Mouse (Mus musculus): ENCODE data around the gene Cep57l1.
"Not testable (repeated sequence)": the region's sequence is repeated elsewhere in the genome, so short reads cannot be mapped to it uniquely, and the experiment has no call there.

Cep57l1 gene

GRCm38 (mm10) chr10:41809771-41810563 is at the start of gene Cep57l1, which contains the start of gene Sesn1:
Gene Cep57l1 (minus strand): TSS chr10:41809871.
Gene Sesn1 (plus strand): TSS chr10:41809935.
- in situ Hi-C loops (cut with MboI; ENCODE audit: low sequenced_read_pairs), result no loop called here

GRCm38 (mm10) chr10:41848721-41849120 is 39.0 kb upstream of the Cep57l1 start:
- in situ Hi-C loops (cut with MboI; ENCODE audit: low sequenced_read_pairs), result no loop called here

- in situ Hi-C loops (cut with MboI; ENCODE audit: low sequenced_read_pairs), result no loop called here
Observed at GRCm38 (mm10) chr10:41847737-41848136, 38.1 kb upstream of the Cep57l1 start.

- in situ Hi-C loops (cut with MboI; ENCODE audit: low sequenced_read_pairs), result loop anchor here (10.0 kb wide), 1 partner anchor 136 kb away; no protein-coding TSS in a partner anchor
Observed at GRCm38 (mm10) chr10:41838911-41839310, 29.2 kb upstream of the Cep57l1 start.

- in situ Hi-C loops (cut with MboI; ENCODE audit: low sequenced_read_pairs), result loop anchor here (10.0 kb wide), 1 partner anchor 141 kb away; no protein-coding TSS in a partner anchor
Observed at GRCm38 (mm10) chr10:41834131-41834530, 24.5 kb upstream of the Cep57l1 start.

- in situ Hi-C loops (cut with MboI; ENCODE audit: low sequenced_read_pairs), result loop anchor here (10.0 kb wide), 1 partner anchor 143 kb away; no protein-coding TSS in a partner anchor
Observed at GRCm38 (mm10) chr10:41832191-41832590, 22.5 kb upstream of the Cep57l1 start.

- in situ Hi-C loops (cut with MboI; ENCODE audit: low sequenced_read_pairs), result loop anchor here (10.0 kb wide), 1 partner anchor 144 kb away; no protein-coding TSS in a partner anchor
Observed at GRCm38 (mm10) chr10:41830851-41831522, 21.3 kb upstream of the Cep57l1 start.

- in situ Hi-C loops (cut with MboI; ENCODE audit: low sequenced_read_pairs), result loop anchor here (10.0 kb wide), 1 partner anchor 144 kb away; no protein-coding TSS in a partner anchor
Observed at GRCm38 (mm10) chr10:41830445-41830844, 20.8 kb upstream of the Cep57l1 start.

- in situ Hi-C loops (cut with MboI; ENCODE audit: low sequenced_read_pairs), result loop anchor here (5.0 to 10.0 kb wide), 2 partner anchors 145 to 462 kb away; no protein-coding TSS in a partner anchor
Observed at GRCm38 (mm10) chr10:41829980-41830379, 20.3 kb upstream of the Cep57l1 start.

- in situ Hi-C loops (cut with MboI; ENCODE audit: low sequenced_read_pairs), result loop anchor here (5.0 kb wide), 1 partner anchor 463 kb away; no protein-coding TSS in a partner anchor
Observed at GRCm38 (mm10) chr10:41829191-41829590, 19.5 kb upstream of the Cep57l1 start.

- in situ Hi-C loops (cut with MboI; ENCODE audit: low sequenced_read_pairs), result loop anchor here (5.0 kb wide), 1 partner anchor 465 kb away; no protein-coding TSS in a partner anchor
Observed at GRCm38 (mm10) chr10:41827784-41828183, 18.1 kb upstream of the Cep57l1 start.

- in situ Hi-C loops (cut with MboI; ENCODE audit: low sequenced_read_pairs), result loop anchor here (5.0 kb wide), 1 partner anchor 466 kb away; no protein-coding TSS in a partner anchor
Observed at GRCm38 (mm10) chr10:41826526-41827116, 16.9 kb upstream of the Cep57l1 start.

GRCm38 (mm10) chr10:41825996-41826395 is 16.3 kb upstream of the Cep57l1 start:
- in situ Hi-C loops (cut with MboI; ENCODE audit: low sequenced_read_pairs), result loop anchor here (5.0 kb wide), 1 partner anchor 466 kb away; no protein-coding TSS in a partner anchor

- in situ Hi-C loops (cut with MboI; ENCODE audit: low sequenced_read_pairs), result loop anchor here (5.0 kb wide), 1 partner anchor 467 kb away; no protein-coding TSS in a partner anchor
Observed at GRCm38 (mm10) chr10:41825041-41825440, 15.4 kb upstream of the Cep57l1 start.

- in situ Hi-C loops (cut with MboI; ENCODE audit: low sequenced_read_pairs), result no loop called here
Observed at GRCm38 (mm10) chr10:41823916-41824315, 14.2 kb upstream of the Cep57l1 start.

- in situ Hi-C loops (cut with MboI; ENCODE audit: low sequenced_read_pairs), result not testable (repeated sequence)
Observed at GRCm38 (mm10) chr10:41823282-41823675, 13.6 kb upstream of the Cep57l1 start.

- in situ Hi-C loops (cut with MboI; ENCODE audit: low sequenced_read_pairs), result no loop called here
Observed at GRCm38 (mm10) chr10:41822573-41823281, 13.1 kb upstream of the Cep57l1 start.

- in situ Hi-C loops (cut with MboI; ENCODE audit: low sequenced_read_pairs), result no loop called here
Observed at GRCm38 (mm10) chr10:41821171-41821570, 11.5 kb upstream of the Cep57l1 start.

GRCm38 (mm10) chr10:41820401-41820800 is 10.7 kb upstream of the Cep57l1 start:
- in situ Hi-C loops (cut with MboI; ENCODE audit: low sequenced_read_pairs), result no loop called here

GRCm38 (mm10) chr10:41819307-41819706 is 9.6 kb upstream of the Cep57l1 start:
- in situ Hi-C loops (cut with MboI; ENCODE audit: low sequenced_read_pairs), result no loop called here

Data from CH12F3 (cell line).